Mouse (Mus musculus) Patski (cell line): ENCODE data around the gene 1810010H24Rik. TPM values are rescaled to one million over a fixed set of nuclear protein-coding genes. Genes with fewer than 3 reads are reported as not detected.

Experiments
- ATAC-seq: fragments of 100-300 bp; one replicate; pipeline ENCODE4 v1.8.0; 2021
- CTCF ChIA-PET: fragments of 350-600 bp; sonication (Branson Sonifier 250); formaldehyde crosslinking; loops from one replicate; lab custom pipeline; 2022; ENCODE audit warnings: inconsistent platforms; lab: Charles Lee
- POLR2A ChIA-PET: fragments of 350-600 bp; sonication (Branson Sonifier 250); formaldehyde crosslinking; loops from one replicate; lab custom pipeline; 2022; ENCODE audit warnings: antibody characterized with exemption, inconsistent platforms; lab: Charles Lee
- DNase-seq: peaks from one replicate; pipeline ENCODE4 v3.0.0-alpha.2; 2011; ENCODE audit warnings: low read depth, low spot score
- H3K27me3 ChIP-seq: fragments of 371-371 bp; one replicate; pipeline ENCODE4 v1.5.1; 2021
- CTCF ChIP-seq: fragments of 100-300 bp; IDR thresholded peaks from one replicate; pipeline ENCODE4 v1.5.1; 2021
- in situ Hi-C: fragments of 300-500 bp; cut with MboI; formaldehyde crosslinking; loops from 3 replicates; pipeline ENCODE4 v1.11.1; 2018; ENCODE audit warnings: low pct_unique_long_range_greater_than_20kb, mixed read lengths
- polyA plus RNA-seq: library from polyadenylated mRNA; unstranded; gene quantifications from one replicate; pipeline ENCODE4 v1.2.3, GENCODE M21; 2021

Gene 1810010H24Rik
- polyA plus RNA-seq, 1 experiment from 2014 or later: 2.5 TPM

DNA sequence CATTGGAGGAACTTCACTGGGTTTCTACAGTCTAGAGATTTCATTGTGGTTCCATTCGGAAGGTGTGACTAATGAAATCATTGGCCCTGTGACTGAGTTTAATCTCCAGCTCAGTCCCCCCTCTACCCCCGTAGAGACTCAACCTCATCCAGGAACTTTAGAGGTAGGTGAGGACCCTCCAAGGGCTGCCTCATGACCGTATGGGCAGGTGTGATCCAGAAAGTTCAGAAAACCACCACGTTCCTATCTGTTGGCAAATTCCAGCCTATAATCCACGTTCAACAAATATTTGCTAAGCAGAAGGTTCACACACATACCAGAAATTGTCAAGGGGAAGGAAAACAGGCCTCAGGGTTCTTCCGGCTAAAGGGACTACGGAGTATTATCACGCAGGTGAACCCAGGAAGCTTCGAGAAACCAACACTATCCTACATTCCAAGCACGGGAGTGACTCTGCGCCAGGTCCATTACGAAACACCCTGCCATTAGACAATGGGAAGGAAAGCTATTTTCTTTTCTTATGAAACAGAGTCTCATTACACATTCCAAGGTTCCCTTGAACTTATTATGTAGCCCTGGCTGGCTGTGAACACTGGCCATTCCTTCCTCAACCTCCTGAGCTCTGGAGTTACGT, 3.3 kb upstream of the 1810010H24Rik start:
- DNase-seq (no peak), ATAC-seq (no peak)
- CTCF ChIA-PET: interaction anchor here (0.8 kb wide), 1 partner anchor 9 kb away, joined by 3 read pairs; no protein-coding TSS in a partner anchor
- no peak for TF ChIP-seq CTCF
- in situ Hi-C loops: no loop called here
- no peaks in the 10 kb centered on the region for H3K27me3 ChIP-seq
- POLR2A ChIA-PET: no interaction called here

DNA sequence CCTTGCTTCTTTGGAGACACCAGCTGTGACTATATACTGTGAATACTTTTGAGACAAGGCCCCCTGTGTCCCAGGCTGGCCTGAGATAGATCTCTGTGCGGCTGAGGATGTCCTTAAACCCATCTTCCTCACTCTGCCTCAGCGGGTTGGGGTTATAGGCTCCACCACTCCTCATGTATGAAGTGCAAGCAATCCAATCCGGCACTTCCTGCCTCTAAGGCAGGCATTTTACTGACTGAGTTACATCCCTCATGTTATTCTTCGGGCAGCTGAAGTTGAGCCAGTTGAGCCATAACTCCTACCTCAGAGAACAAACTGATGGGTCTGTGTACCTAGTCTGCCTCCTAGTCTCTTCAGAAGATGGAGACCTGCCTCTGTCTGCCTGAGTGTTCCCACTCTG, 1.1 kb upstream of the 1810010H24Rik start:
- H3K27me3 ChIP-seq: no peaks in the 10 kb centered on the region
- DNase-seq (no peak), ATAC-seq (no peak)
- ChIA-PET POLR2A (interaction anchor here (1.3 kb wide), 1 partner anchor 107 kb away, joined by 3 read pairs; no protein-coding TSS in a partner anchor), CTCF (interaction anchor here (3.7 kb wide), 1 partner anchor 9 kb away, joined by 13 read pairs; no protein-coding TSS in a partner anchor)
- TF ChIP-seq CTCF: no peak
- in situ Hi-C loops: no loop called here

DNA sequence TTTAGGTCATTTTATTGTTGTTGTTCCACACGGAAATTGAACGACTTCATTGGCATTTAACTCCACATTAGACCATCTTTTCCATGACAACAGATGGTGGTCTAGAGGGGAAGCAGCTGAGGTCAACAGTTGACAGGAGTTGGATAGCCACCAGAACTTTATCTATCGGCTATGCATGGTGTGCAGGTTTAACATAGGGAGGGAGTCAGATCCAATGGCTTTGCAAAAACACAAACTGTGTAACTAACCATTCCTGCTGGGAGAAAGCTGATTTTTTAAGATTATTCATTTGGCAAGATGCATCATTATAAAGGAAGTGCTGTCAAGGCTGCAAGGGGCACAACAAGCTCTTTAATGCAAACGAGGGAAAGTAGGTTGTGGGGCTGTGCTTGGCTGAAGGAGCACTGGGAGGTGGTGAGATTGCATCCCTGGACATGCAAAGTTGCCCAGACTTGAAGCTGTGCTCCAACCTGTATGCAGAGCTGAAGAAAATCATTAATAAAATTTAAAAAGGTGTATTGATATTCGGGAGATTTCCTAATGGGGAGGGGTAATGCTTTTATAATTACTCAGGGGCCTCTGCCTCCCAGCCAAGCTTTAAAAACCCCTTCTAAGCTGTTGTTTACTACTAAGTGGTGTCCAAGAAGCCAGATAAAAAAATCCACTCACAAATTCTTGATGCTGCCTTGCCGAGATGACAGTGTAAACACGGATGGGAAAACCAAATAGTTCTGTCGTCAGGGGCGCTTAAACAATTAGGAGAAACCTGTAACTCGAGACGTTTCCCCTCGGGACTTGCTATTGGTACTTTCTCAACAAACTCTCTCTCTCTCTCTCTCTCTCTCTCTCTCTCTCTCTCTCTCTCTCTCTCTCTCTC, 1.3 kb downstream of the 1810010H24Rik start:
- no peaks in the 10 kb centered on the region for H3K27me3 ChIP-seq
- no peak for TF ChIP-seq CTCF
- ATAC-seq (no peak), DNase-seq (no peak)
- ChIA-PET POLR2A (interaction anchor here (1.0 kb wide), 1 partner anchor 17 kb away, joined by 3 read pairs; no protein-coding TSS in a partner anchor), CTCF (interaction anchor here (0.7 to 3.7 kb wide), 4 partner anchors 12 to 174 kb away, joined by 3 to 13 read pairs (median 4); no protein-coding TSS in a partner anchor)
- in situ Hi-C loops: no loop called here

- no peaks in the 10 kb centered on the region for H3K27me3 ChIP-seq
- ChIA-PET POLR2A (interaction anchor here (0.7 kb wide), 1 partner anchor 16 kb away, joined by 3 read pairs; no protein-coding TSS in a partner anchor), CTCF (interaction anchor here (1.0 to 3.7 kb wide), 3 partner anchors 13 to 174 kb away, joined by 3 to 13 read pairs (median 3); no protein-coding TSS in a partner anchor)
- ATAC-seq (peak; percentile 74), DNase-seq (no peak)
- in situ Hi-C loops: no loop called here
- no peak for TF ChIP-seq CTCF
These were observed 2.2 kb downstream of the 1810010H24Rik start for GRCm38 (mm10) chr11:107027431-107028274.

DNA sequence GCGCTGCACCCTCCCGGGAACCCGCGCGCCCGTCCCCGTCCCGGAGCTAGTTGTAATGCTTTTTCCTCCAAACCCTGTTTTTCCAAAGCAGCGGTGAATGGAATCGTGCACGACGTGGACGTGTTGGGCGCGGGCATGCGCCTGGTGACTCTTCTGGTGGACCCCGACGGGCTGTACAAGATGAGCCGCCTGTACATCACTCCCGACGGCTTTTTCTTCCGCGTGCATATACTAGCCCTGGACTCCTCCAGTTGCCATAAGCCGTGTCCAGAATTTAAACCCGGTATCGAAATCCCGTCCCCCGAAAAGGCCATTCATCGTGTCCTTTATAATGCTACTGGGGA, 2.8 kb downstream of the 1810010H24Rik start:
- ATAC-seq: no peak
- in situ Hi-C loops: no loop called here
- no peak for TF ChIP-seq CTCF
- no peaks in the 10 kb centered on the region for H3K27me3 ChIP-seq
- POLR2A ChIA-PET: no interaction called here
- no peak for DNase-seq
- CTCF ChIA-PET: no interaction called here

GRCm38 (mm10) chr11:107028754-107029153, 3.3 kb downstream of the 1810010H24Rik start:
- no peak for DNase-seq
- ChIA-PET CTCF (no interaction called here), POLR2A (no interaction called here)
- no peak for ATAC-seq
- in situ Hi-C loops: no loop called here
- no peak for TF ChIP-seq CTCF
- H3K27me3 ChIP-seq: no peaks in the 10 kb centered on the region

DNA sequence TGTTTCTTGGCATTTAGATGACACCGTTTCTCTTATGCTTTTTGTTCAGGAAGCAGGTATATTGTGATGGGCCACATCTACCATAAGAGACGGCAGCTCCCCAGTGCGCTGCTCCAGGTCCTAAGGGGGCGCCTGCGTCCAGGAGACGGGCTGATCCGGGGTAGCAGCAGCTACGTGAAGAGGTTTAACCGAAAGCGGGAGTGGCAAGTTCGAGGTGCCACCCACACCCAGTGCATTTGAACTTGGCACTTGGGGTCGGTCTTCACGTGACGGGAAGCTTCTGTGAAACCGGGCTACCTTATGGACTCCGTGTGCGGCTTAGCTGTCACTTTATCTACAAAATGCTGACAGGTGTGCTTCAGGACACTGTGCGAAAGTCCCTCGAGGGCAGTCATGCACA, 4.1 kb downstream of the 1810010H24Rik start:
- DNase-seq (no peak), ATAC-seq (no peak)
- no peak for TF ChIP-seq CTCF
- no peaks in the 10 kb centered on the region for H3K27me3 ChIP-seq
- CTCF ChIA-PET: no interaction called here
- POLR2A ChIA-PET: no interaction called here
- in situ Hi-C loops: no loop called here

- in situ Hi-C loops: no loop called here
- POLR2A ChIA-PET: no interaction called here
- DNase-seq: no peak
- ATAC-seq: no peak
- TF ChIP-seq CTCF: no peak
- no peaks in the 10 kb centered on the region for H3K27me3 ChIP-seq
- CTCF ChIA-PET: no interaction called here
These were observed 6.2 kb downstream of the 1810010H24Rik start for GRCm38 (mm10) chr11:107031635-107032034.

DNA sequence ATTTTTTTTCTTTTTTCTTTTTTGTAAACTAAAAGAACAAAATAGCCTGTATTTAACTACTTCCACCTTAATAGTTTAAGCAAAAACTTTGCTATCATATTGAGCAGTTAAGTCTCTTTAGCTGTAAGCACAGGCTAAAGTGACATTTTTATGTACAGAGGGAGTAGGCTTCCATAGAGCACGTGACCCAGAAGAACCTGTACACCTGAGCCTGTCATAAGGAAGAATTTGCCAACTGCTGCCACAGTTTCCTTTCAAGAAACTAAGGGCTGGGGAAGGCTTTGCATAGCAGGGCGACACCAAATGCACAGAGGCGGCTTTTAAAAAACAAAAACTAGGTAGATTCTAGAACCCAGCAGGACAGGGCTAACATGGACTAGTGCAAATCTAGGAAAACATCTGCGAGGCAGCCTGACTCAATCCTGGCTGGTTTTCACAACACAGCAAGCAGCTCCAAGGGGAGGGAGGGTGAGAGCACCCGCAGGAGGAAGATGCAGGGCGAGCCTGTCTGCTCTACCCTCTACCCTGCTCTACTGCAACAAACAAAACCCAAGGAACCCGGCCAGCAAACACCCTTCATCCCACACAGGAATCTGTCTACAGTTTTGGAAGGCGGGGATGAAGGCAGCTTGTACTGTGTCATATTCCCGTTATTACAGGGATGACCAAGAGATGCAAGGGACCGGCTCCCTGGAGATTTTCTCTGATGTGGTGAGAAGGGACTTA, 8.8 kb downstream of the 1810010H24Rik start:
- in situ Hi-C loops: no loop called here
- ChIA-PET POLR2A (interaction anchor here (0.7 kb wide), 1 partner anchor 145 kb away, joined by 3 read pairs; no protein-coding TSS in a partner anchor), CTCF (interaction anchor here (1.5 to 2.0 kb wide), 2 partner anchors 10 to 62 kb away, joined by 3 to 6 read pairs; no protein-coding TSS in a partner anchor)
- no peak for DNase-seq
- TF ChIP-seq CTCF: no peak
- no peaks in the 10 kb centered on the region for H3K27me3 ChIP-seq
- ATAC-seq: no peak
